Mouse (Mus musculus): ENCODE data around the gene Ift52. TPM values are rescaled to one million over a fixed set of nuclear protein-coding genes. Genes with fewer than 3 reads are reported as not detected.

The Ift52 gene
- polyA plus RNA-seq, 1 experiment from 2014 or later, result 59.3 TPM

GRCm38 (mm10) chr2:163031757-163032156, 14.6 kb downstream of the Ift52 start:
- Histone ChIP-seq H3K27me3 (no peaks in the 10 kb centered on the region), H3K9me3 (no peaks in the 10 kb centered on the region), H3K4me1 (replicated peaks) (no peaks in the 10 kb centered on the region), H3K4me3 (replicated peaks) (no peak overlapping the region), H3K9ac (replicated peaks) (no peak overlapping the region), H3K36me3 (peaks cover 95% of the 10 kb centered on the region), H3K27ac (no peak overlapping the region), H3K4me2 (no peak overlapping the region)
- 83% methylated on average over 2 of the region's 2 CpGs for WGBS
- ATAC-seq (ENCODE audit: insufficient number of reproducible peaks, insufficient read depth, low FRiP score, low TSS enrichment, low read depth), result no peak

- H3K36me3 ChIP-seq, result peaks cover 95% of the 10 kb centered on the region
- ATAC-seq (ENCODE audit: insufficient number of reproducible peaks, insufficient read depth, low FRiP score, low TSS enrichment, low read depth), result no peak
- no peak overlapping the region for H3K4me2 ChIP-seq
- WGBS, result 38% methylated on average over 4 of the region's 4 CpGs
- no peak overlapping the region for H3K4me3 ChIP-seq (replicated peaks)
- no peak overlapping the region for H3K27ac ChIP-seq
- no peaks in the 10 kb centered on the region for H3K9me3 ChIP-seq
- H3K4me1 ChIP-seq (replicated peaks), result no peaks in the 10 kb centered on the region
- no peak overlapping the region for H3K9ac ChIP-seq (replicated peaks)
- H3K27me3 ChIP-seq, result no peaks in the 10 kb centered on the region
Observed at GRCm38 (mm10) chr2:163032622-163033021, 15.5 kb downstream of the Ift52 start.

GRCm38 (mm10) chr2:163039940-163040339, 22.8 kb downstream of the Ift52 start:
- Histone ChIP-seq H3K27me3 (no peaks in the 10 kb centered on the region), H3K4me3 (replicated peaks) (no peak overlapping the region), H3K4me2 (no peak overlapping the region), H3K9me3 (no peaks in the 10 kb centered on the region), H3K9ac (replicated peaks) (no peak overlapping the region), H3K36me3 (peaks cover 91% of the 10 kb centered on the region), H3K4me1 (replicated peaks) (no peaks in the 10 kb centered on the region), H3K27ac (no peak overlapping the region)
- 85% methylated on average over 7 of the region's 7 CpGs for WGBS
- ATAC-seq (ENCODE audit: insufficient number of reproducible peaks, insufficient read depth, low FRiP score, low TSS enrichment, low read depth), result no peak

- peak overlapping the region; percentile 44 for H3K4me2 ChIP-seq
- WGBS, result 8% methylated on average over 10 of the region's 10 CpGs
- no peak overlapping the region for H3K27ac ChIP-seq
- H3K4me3 ChIP-seq (replicated peaks), result no peak overlapping the region
- H3K36me3 ChIP-seq, result peaks cover 44% of the 10 kb centered on the region
- H3K4me1 ChIP-seq (replicated peaks), result no peaks in the 10 kb centered on the region
- no peaks in the 10 kb centered on the region for H3K9me3 ChIP-seq
- ATAC-seq (ENCODE audit: insufficient number of reproducible peaks, insufficient read depth, low FRiP score, low TSS enrichment, low read depth), result no peak
- no peaks in the 10 kb centered on the region for H3K27me3 ChIP-seq
- H3K9ac ChIP-seq (replicated peaks), result no peak overlapping the region
Observed at GRCm38 (mm10) chr2:163048125-163048524, 31.0 kb downstream of the Ift52 start.

- no peak overlapping the region for H3K4me3 ChIP-seq (replicated peaks)
- no peak overlapping the region for H3K9ac ChIP-seq (replicated peaks)
- no peak overlapping the region for H3K4me2 ChIP-seq
- ATAC-seq (ENCODE audit: insufficient number of reproducible peaks, insufficient read depth, low FRiP score, low TSS enrichment, low read depth), result no peak
- no peak overlapping the region for H3K27ac ChIP-seq
- H3K4me1 ChIP-seq (replicated peaks), result no peaks in the 10 kb centered on the region; the same call in 1 of the 2 replicates
- peaks cover 35% of the 10 kb centered on the region for H3K36me3 ChIP-seq
- H3K9me3 ChIP-seq, result no peaks in the 10 kb centered on the region
- WGBS, result 98% methylated on average over 2 of the region's 2 CpGs
- H3K27me3 ChIP-seq, result no peaks in the 10 kb centered on the region
Observed at GRCm38 (mm10) chr2:163049116-163049515, 32.0 kb downstream of the Ift52 start.

GRCm38 (mm10) chr2:163051691-163052090, 34.5 kb downstream of the Ift52 start:
- no peak overlapping the region for H3K27ac ChIP-seq
- no peak for ATAC-seq (ENCODE audit: insufficient number of reproducible peaks, insufficient read depth, low FRiP score, low TSS enrichment, low read depth)
- no peaks in the 10 kb centered on the region for H3K9me3 ChIP-seq

GRCm38 (mm10) chr2:163052101-163052500, 34.9 kb downstream of the Ift52 start:
- H3K4me3 ChIP-seq (replicated peaks), result no peak overlapping the region
- peaks cover 15% of the 10 kb centered on the region for H3K4me1 ChIP-seq (replicated peaks)
- no peak for ATAC-seq (ENCODE audit: insufficient number of reproducible peaks, insufficient read depth, low FRiP score, low TSS enrichment, low read depth)
- no peaks in the 10 kb centered on the region for H3K9me3 ChIP-seq
- H3K9ac ChIP-seq (replicated peaks), result no peak overlapping the region
- peaks cover 9% of the 10 kb centered on the region; the same call in 1 of the 2 replicates for H3K36me3 ChIP-seq
- 37% methylated on average over 4 of the region's 4 CpGs for WGBS
- no peak overlapping the region for H3K27ac ChIP-seq
- no peaks in the 10 kb centered on the region for H3K27me3 ChIP-seq
- no peak overlapping the region for H3K4me2 ChIP-seq

More at GRCm38 (mm10) chr2:163051691-163052090, 34.5 kb downstream of the Ift52 start:
- WGBS, result 67% methylated on average over 1 of the region's 1 CpGs
- H3K27me3 ChIP-seq, result no peaks in the 10 kb centered on the region
- no peak overlapping the region for H3K9ac ChIP-seq (replicated peaks)
- H3K4me2 ChIP-seq, result no peak overlapping the region
- H3K4me1 ChIP-seq (replicated peaks), result peaks cover 15% of the 10 kb centered on the region
- peaks cover 14% of the 10 kb centered on the region for H3K36me3 ChIP-seq
- no peak overlapping the region for H3K4me3 ChIP-seq (replicated peaks)

- H3K36me3 ChIP-seq, result peaks cover 5% of the 10 kb centered on the region; the same call in 1 of the 2 replicates
- no peak overlapping the region for H3K9ac ChIP-seq (replicated peaks)
- no peak overlapping the region for H3K4me3 ChIP-seq (replicated peaks)
- ATAC-seq (ENCODE audit: insufficient number of reproducible peaks, insufficient read depth, low FRiP score, low TSS enrichment, low read depth), result no peak
- H3K4me1 ChIP-seq (replicated peaks), result peaks cover 15% of the 10 kb centered on the region
- no peaks in the 10 kb centered on the region for H3K27me3 ChIP-seq
- H3K9me3 ChIP-seq, result no peaks in the 10 kb centered on the region
- WGBS, result 69% methylated on average over 4 of the region's 4 CpGs
- H3K27ac ChIP-seq, result no peak overlapping the region
- H3K4me2 ChIP-seq, result no peak overlapping the region
Observed at GRCm38 (mm10) chr2:163052826-163053225, 35.7 kb downstream of the Ift52 start.

- peaks cover 15% of the 10 kb centered on the region for H3K4me1 ChIP-seq (replicated peaks)
- peak within 1 kb of the TSS; percentile 77 for H3K9ac ChIP-seq (replicated peaks)
- peak; percentile 96 for ATAC-seq (ENCODE audit: insufficient number of reproducible peaks, insufficient read depth, low FRiP score, low TSS enrichment, low read depth)
- H3K4me3 ChIP-seq (replicated peaks), result peak within 1 kb of the TSS; percentile 77
- under 1% methylated on average over 48 of the region's 48 CpGs for WGBS
- no peaks in the 10 kb centered on the region for H3K27me3 ChIP-seq
- no peaks in the 10 kb centered on the region for H3K9me3 ChIP-seq
- H3K27ac ChIP-seq, result peak within 1 kb of the TSS; percentile 50; the same call in 1 of the 2 replicates
- no peaks in the 10 kb centered on the region for H3K36me3 ChIP-seq
- peak within 1 kb of the TSS; percentile 98 for H3K4me2 ChIP-seq
Observed at GRCm38 (mm10) chr2:163054335-163054840, 37.2 kb downstream of the Ift52 start, which contains the start of gene Mybl2. Mybl2 (plus strand) TSS chr2:163054687.

- H3K36me3 ChIP-seq, result no peaks in the 10 kb centered on the region
- peak; percentile 20; the same call in 1 of the 2 replicates for ATAC-seq (ENCODE audit: insufficient number of reproducible peaks, insufficient read depth, low FRiP score, low TSS enrichment, low read depth)
- H3K27me3 ChIP-seq, result no peaks in the 10 kb centered on the region
- under 1% methylated on average over 30 of the region's 38 CpGs for WGBS
- peak overlapping the region; percentile 77 for H3K9ac ChIP-seq (replicated peaks)
- H3K4me1 ChIP-seq (replicated peaks), result peaks cover 15% of the 10 kb centered on the region
- peak overlapping the region; percentile 50; the same call in 1 of the 2 replicates for H3K27ac ChIP-seq
- peak overlapping the region; percentile 77 for H3K4me3 ChIP-seq (replicated peaks)
- peak overlapping the region; percentile 98 for H3K4me2 ChIP-seq
- H3K9me3 ChIP-seq, result no peaks in the 10 kb centered on the region
Observed at GRCm38 (mm10) chr2:163054891-163055494, 37.8 kb downstream of the Ift52 start.

GRCm38 (mm10) chr2:163055715-163056114, 38.6 kb downstream of the Ift52 start:
- no peaks in the 10 kb centered on the region for H3K36me3 ChIP-seq
- peaks cover 15% of the 10 kb centered on the region for H3K4me1 ChIP-seq (replicated peaks)
- H3K9me3 ChIP-seq, result no peaks in the 10 kb centered on the region
- peak overlapping the region; percentile 77 for H3K4me3 ChIP-seq (replicated peaks)
- WGBS, result 41% methylated on average over 5 of the region's 5 CpGs
- H3K27ac ChIP-seq, result no peak overlapping the region
- H3K27me3 ChIP-seq, result no peaks in the 10 kb centered on the region
- H3K9ac ChIP-seq (replicated peaks), result peak overlapping the region; percentile 77
- H3K4me2 ChIP-seq, result peak overlapping the region; percentile 98
- no peak for ATAC-seq (ENCODE audit: insufficient number of reproducible peaks, insufficient read depth, low FRiP score, low TSS enrichment, low read depth)
